Mouse (Mus musculus): Measurements from ENCODE around the gene Mgp.
A peak's percentile ranks its signal among the peaks of the same experiment; 100 is the strongest.
"Not testable (repeated sequence)": the region's sequence is repeated elsewhere in the genome, so short reads cannot be mapped to it uniquely, and the experiment has no call there.

Gene Mgp

GRCm38 (mm10) chr6:136898222-136898621, 22.6 kb upstream of the Mgp start:
- ATAC-seq (ENCODE audit: low TSS enrichment), result no peak

- no peak for ATAC-seq (ENCODE audit: low TSS enrichment)
Observed at GRCm38 (mm10) chr6:136897789-136898188, 22.2 kb upstream of the Mgp start.

GRCm38 (mm10) chr6:136894532-136895339, 19.1 kb upstream of the Mgp start:
- ATAC-seq (ENCODE audit: low TSS enrichment), result no peak

GRCm38 (mm10) chr6:136892002-136892401, 16.4 kb upstream of the Mgp start:
- ATAC-seq (ENCODE audit: low TSS enrichment), result no peak

GRCm38 (mm10) chr6:136889554-136889953, 13.9 kb upstream of the Mgp start:
- ATAC-seq (ENCODE audit: low TSS enrichment), result peak; percentile 85

- no peak for ATAC-seq (ENCODE audit: low TSS enrichment)
Observed at GRCm38 (mm10) chr6:136889067-136889466, 13.4 kb upstream of the Mgp start.

- no peak for ATAC-seq (ENCODE audit: low TSS enrichment)
Observed at GRCm38 (mm10) chr6:136887854-136888253, 12.2 kb upstream of the Mgp start.

GRCm38 (mm10) chr6:136884766-136885165, 9.1 kb upstream of the Mgp start:
- ATAC-seq (ENCODE audit: low TSS enrichment), result not testable (repeated sequence)

GRCm38 (mm10) chr6:136883961-136884360, 8.3 kb upstream of the Mgp start:
- ATAC-seq (ENCODE audit: low TSS enrichment), result no peak

- no peak for ATAC-seq (ENCODE audit: low TSS enrichment)
Observed at GRCm38 (mm10) chr6:136883431-136883915, 7.8 kb upstream of the Mgp start.

GRCm38 (mm10) chr6:136881678-136882077, 6.1 kb upstream of the Mgp start:
- ATAC-seq (ENCODE audit: low TSS enrichment), result no peak

- ATAC-seq (ENCODE audit: low TSS enrichment), result peak; percentile 60
Observed at GRCm38 (mm10) chr6:136874599-136874998, 1.0 kb downstream of the Mgp start.

GRCm38 (mm10) chr6:136868921-136869320, 6.7 kb downstream of the Mgp start:
- ATAC-seq (ENCODE audit: low TSS enrichment), result peak; percentile 69; the same call in 1 of the 2 replicates

- no peak for ATAC-seq (ENCODE audit: low TSS enrichment)
Observed at GRCm38 (mm10) chr6:136866150-136866549, 9.5 kb downstream of the Mgp start.

- ATAC-seq (ENCODE audit: low TSS enrichment), result no peak
Observed at GRCm38 (mm10) chr6:136865360-136865759, 10.3 kb downstream of the Mgp start.

- peak; percentile 95 for ATAC-seq (ENCODE audit: low TSS enrichment)
Observed at GRCm38 (mm10) chr6:136861020-136861419, 14.6 kb downstream of the Mgp start.

GRCm38 (mm10) chr6:136858420-136858819, 17.2 kb downstream of the Mgp start:
- ATAC-seq (ENCODE audit: low TSS enrichment), result no peak

GRCm38 (mm10) chr6:136857873-136858260, 17.8 kb downstream of the Mgp start:
- no peak for ATAC-seq (ENCODE audit: low TSS enrichment)

- no peak for ATAC-seq (ENCODE audit: low TSS enrichment)
Observed at GRCm38 (mm10) chr6:136857186-136857872, 18.3 kb downstream of the Mgp start, which contains the start of gene Art4. Art4 (minus strand) TSS chr6:136857733.

- no peak for ATAC-seq (ENCODE audit: low TSS enrichment)
Observed at GRCm38 (mm10) chr6:136856071-136856636, 19.5 kb downstream of the Mgp start.

GRCm38 (mm10) chr6:136855183-136855582, 20.4 kb downstream of the Mgp start:
- no peak for ATAC-seq (ENCODE audit: low TSS enrichment)

- ATAC-seq (ENCODE audit: low TSS enrichment), result no peak
Observed at GRCm38 (mm10) chr6:136854361-136854781, 21.3 kb downstream of the Mgp start.

GRCm38 (mm10) chr6:136852762-136853161, 22.9 kb downstream of the Mgp start:
- no peak for ATAC-seq (ENCODE audit: low TSS enrichment)

All from frontal cortex, adult (tissue).